Mouse (Mus musculus) thymus, adult 2 months (tissue): ENCODE data around the gene Ankrd52.

ENCODE experiments used
- CTCF ChIP-seq: fragments of 200-500 bp; IDR thresholded peaks from 2 replicates; pipeline ENCODE4 v1.5.1; 2012; ENCODE audit warnings: mild to moderate bottlenecking, control low read depth, low read length, moderate library complexity, borderline replicate concordance; ENCODE audit not compliant: control insufficient read depth, poor library complexity, insufficient read depth; ENCODE audit errors: extremely low read depth
- POLR2A ChIP-seq: fragments of 200-500 bp; IDR thresholded peaks from 2 replicates; pipeline ENCODE4 v1.6.1; 2012; ENCODE audit warnings: mild to moderate bottlenecking, low read length, control low read depth, moderate library complexity; ENCODE audit not compliant: control insufficient read depth, poor library complexity, insufficient read depth; ENCODE audit errors: extremely low read depth

- TF ChIP-seq POLR2A (no peak), CTCF (no peak)
Observed at GRCm38 (mm10) chr10:128444354-128444753, 67.4 kb downstream of the Ankrd52 start.
